Mouse (Mus musculus) spleen, adult 10 weeks (tissue): ENCODE data around the gene L3mbtl2. TPM values are rescaled to one million over a fixed set of nuclear protein-coding genes. Genes with fewer than 3 reads are reported as not detected.

Experiments
- polyA plus RNA-seq: library from polyadenylated mRNA; stranded (reverse); fragments of 350-450 nt; fragmentation: Illumina TruSeq; extraction: RNeasy Lipid Tissue Mini Kit (QIAGEN cat#74804); gene quantifications from one replicate; pipeline ENCODE4 v1.2.3, GENCODE M21; 2015; ENCODE audit warnings: low replicate concordance; ENCODE audit not compliant: insufficient read depth

Gene L3mbtl2
- polyA plus RNA-seq = 15.6 TPM

DNA sequence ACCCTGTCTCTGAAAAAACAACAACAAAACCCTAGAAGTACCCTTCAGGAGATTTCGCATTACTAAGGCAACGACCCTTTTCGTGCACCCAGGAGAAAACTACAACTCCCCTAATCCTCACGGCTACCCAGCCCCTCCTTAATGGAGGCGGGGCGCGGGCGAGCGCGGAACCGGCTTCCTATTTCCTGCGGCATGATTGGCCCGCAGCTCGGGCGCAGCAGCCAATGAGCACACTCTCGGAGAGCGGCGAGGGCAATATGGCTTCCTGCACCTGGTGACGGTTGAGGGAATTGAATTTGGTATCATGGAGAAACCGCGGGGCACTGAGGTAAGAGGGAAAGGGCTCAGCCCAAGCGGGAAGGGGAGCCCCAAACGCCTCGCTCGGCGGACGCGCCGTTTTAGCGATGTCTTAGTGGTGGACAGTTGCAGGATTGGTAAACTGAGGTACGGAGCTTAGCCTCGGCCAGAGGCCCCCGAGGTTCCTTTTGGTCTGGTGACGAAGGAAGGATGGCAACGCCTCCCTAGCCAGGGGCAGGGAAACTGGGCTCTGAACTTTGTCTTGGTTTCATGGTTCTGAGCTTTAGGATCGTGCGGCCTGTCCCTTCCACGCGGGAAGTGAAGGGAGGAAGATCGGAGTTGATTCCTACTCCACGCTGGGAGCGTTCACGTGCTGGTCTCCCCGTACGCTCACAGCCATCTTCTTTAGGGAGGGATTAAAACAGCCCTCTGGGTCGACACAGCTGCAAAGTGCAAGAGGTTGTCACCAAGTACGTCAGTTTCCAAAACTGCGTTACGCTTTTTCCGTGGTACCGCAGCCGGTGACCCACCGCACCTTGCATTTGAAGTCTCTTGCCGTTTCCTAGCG is at the start of gene L3mbtl2:
L3mbtl2 (plus strand) TSS at position 193 of the 865 bp plus-strand sequence.

DNA sequence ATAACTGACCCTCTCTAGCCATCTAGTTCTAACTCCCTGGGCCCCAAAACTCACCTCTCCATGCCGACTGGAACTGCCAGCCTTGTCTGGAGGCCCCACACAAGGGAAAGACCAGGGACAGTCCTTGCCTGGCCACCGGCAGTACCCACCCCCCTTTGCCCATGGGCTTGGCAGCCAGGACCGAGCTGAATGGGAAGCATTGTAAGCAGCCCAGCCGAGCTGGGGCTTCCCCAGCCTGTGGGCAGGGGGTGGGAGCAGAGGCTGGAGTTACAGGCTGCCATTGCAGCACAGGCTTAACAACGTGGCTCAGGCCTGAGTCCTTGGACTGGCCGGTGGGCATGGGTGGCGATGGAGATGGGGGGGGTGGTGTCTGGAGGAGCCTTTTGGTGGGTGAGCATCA is 33.5 kb downstream of the L3mbtl2 start, which contains the start of gene Chadl:
Chadl (minus strand) TSS at position 113 of the 400 bp plus-strand sequence.

Other genes with a start within 250 kb of the L3mbtl2 start
- 151 TPM for gene Rbx1, start 197.6 kb upstream of the L3mbtl2 start, polyA plus RNA-seq
- gene Ep300, start 78.5 kb upstream of the L3mbtl2 start, polyA plus RNA-seq = 110 TPM
- 0.30 TPM for gene Chadl, start 33.4 kb downstream of the L3mbtl2 start, polyA plus RNA-seq
- gene Zc3h7b, start 81.2 kb downstream of the L3mbtl2 start, polyA plus RNA-seq = 22.6 TPM
- 39.4 TPM for gene Rangap1, start 81.6 kb downstream of the L3mbtl2 start, polyA plus RNA-seq
- 46.9 TPM for gene Tef, start 138.5 kb downstream of the L3mbtl2 start, polyA plus RNA-seq
- 19.5 TPM for gene Tob2, start 194.9 kb downstream of the L3mbtl2 start, polyA plus RNA-seq
- 84.3 TPM for gene Phf5a, start 208.0 kb downstream of the L3mbtl2 start, polyA plus RNA-seq
- 69.1 TPM for gene Aco2, start 208.4 kb downstream of the L3mbtl2 start, polyA plus RNA-seq